Mouse (Mus musculus) lung, embryonic 15.5 days (tissue): Measurements from ENCODE around the gene Wipi1. TPM values are rescaled to one million over a fixed set of nuclear protein-coding genes. Genes with fewer than 3 reads are reported as not detected.
A peak's percentile ranks its signal among the peaks of the same experiment; 100 is the strongest.

ENCODE experiments used
- ATAC-seq: fragments of 200-750 bp; cut with Nextera tagmentation; 2 replicates; pipeline ENCODE4 v1.8.0; 2017; ENCODE audit warnings: moderate number of reproducible peaks, borderline replicate concordance; ENCODE audit not compliant: low FRiP score, low TSS enrichment; ENCODE audit errors: extremely low read depth
- H3K27ac ChIP-seq: fragments of 300-500 bp; sonication (generic); 2 replicates; pipeline ENCODE4 v1.5.1; 2015; ENCODE audit warnings: moderate library complexity, mild to moderate bottlenecking, inconsistent platforms
- H3K27me3 ChIP-seq: fragments of 300-500 bp; sonication (generic); 2 replicates; pipeline ENCODE4 v1.6.1; 2015; ENCODE audit warnings: inconsistent platforms
- H3K36me3 ChIP-seq: fragments of 300-500 bp; sonication (generic); 2 replicates; pipeline ENCODE4 v1.6.1; 2015; ENCODE audit warnings: inconsistent platforms
- H3K4me1 ChIP-seq: fragments of 300-500 bp; sonication (generic); 2 replicates; pipeline ENCODE4 v1.6.1; 2015; ENCODE audit warnings: inconsistent platforms
- H3K4me2 ChIP-seq: fragments of 300-500 bp; sonication (generic); 2 replicates; pipeline ENCODE4 v1.6.1; 2015; ENCODE audit warnings: inconsistent platforms, mild to moderate bottlenecking, moderate library complexity
- H3K4me3 ChIP-seq: fragments of 300-500 bp; sonication (generic); 2 replicates; pipeline ENCODE4 v1.5.1; 2015; ENCODE audit warnings: mild to moderate bottlenecking, inconsistent platforms
- H3K9ac ChIP-seq: fragments of 300-500 bp; sonication (generic); 2 replicates; pipeline ENCODE4 v1.6.1; 2015; ENCODE audit warnings: inconsistent platforms
- H3K9me3 ChIP-seq: fragments of 300-500 bp; sonication (generic); 2 replicates; pipeline ENCODE4 v1.6.1; 2016; ENCODE audit warnings: inconsistent platforms
- WGBS: fragments of 180-500 bp; shearing (Covaris S2); methylation state at CpG from one replicate; pipeline ENCODE4 v1.1.7; 2015; 5-methylcytosine and 5-hydroxymethylcytosine counted together
- polyA plus RNA-seq: library from polyadenylated mRNA; unstranded; fragments of >200 nt; fragmentation: Nextera tagmentation; extraction: Ambion mirVana; gene quantifications from 2 replicates; pipeline ENCODE4 v1.2.1, GENCODE M21; 2015

Gene Wipi1
- polyA plus RNA-seq, 1 experiment from 2014 or later: 44.6 TPM

DNA sequence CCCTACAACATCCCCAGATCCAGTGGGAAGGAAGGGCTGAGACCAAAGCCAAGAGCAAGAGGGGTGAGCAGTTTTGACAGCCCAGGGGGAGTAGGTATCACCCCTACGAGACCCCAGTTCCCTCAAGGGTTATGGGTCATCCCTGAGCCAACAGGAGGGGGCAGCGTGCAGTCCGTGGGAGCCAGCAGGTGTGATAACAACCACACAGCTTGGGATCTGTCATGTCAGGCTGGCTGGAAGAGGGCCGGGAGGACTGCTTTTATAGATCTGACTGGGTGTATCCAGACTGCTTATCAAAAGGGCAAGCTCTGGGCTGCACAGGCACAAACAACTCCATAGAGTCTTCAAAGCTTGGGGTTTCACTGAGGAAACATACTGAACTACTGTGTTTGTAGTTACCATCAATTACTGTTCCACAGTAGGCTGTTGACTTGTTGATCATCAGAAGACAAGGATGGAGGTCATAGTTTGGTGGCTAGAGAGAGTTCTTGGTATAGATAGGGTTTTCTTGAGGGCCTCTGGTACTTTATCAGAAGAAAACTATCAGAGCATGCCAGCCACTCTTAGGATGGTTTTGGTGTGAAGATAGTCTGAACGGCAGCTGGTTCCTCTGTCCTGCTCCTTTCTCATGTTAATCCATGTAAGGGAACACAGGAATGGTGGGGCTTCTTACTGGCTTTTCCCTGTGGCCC, 62.0 kb downstream of the Wipi1 start:
- no peak overlapping the region for H3K4me2 ChIP-seq
- peak; percentile 30; the same call in 1 of the 2 replicates for ATAC-seq
- no peaks in the 10 kb centered on the region for H3K27me3 ChIP-seq
- no peaks in the 10 kb centered on the region for H3K9me3 ChIP-seq
- no peak overlapping the region for H3K27ac ChIP-seq
- H3K4me1 ChIP-seq: peaks cover 15% of the 10 kb centered on the region
- H3K9ac ChIP-seq: no peak overlapping the region
- H3K36me3 ChIP-seq: no peaks in the 10 kb centered on the region
- no peak overlapping the region for H3K4me3 ChIP-seq
- WGBS: 58% methylated on average over 5 of the region's 5 CpGs

DNA sequence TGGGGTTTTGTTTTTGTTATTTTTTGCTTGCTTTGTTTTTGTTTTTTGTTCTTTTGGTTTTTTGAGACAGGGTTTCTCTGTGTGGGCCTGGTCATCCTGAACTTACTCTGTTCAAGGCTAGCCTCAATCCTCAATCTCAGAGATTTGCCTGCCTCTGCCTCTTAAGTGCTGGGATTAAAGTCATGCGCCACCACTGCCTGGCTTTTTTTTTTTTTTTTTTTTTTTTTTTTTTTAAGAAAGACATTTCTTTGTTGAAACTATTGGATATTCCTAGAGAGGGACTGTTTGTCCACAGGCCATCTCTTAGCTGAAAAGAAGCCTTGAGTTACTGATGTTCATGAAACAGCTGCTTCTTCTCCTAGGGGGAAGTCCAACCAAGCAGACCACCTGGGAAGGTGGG, 64.1 kb downstream of the Wipi1 start:
- Histone ChIP-seq H3K4me1 (peaks cover 18% of the 10 kb centered on the region), H3K9me3 (no peaks in the 10 kb centered on the region), H3K27ac (no peak overlapping the region), H3K4me2 (no peak overlapping the region), H3K4me3 (no peak overlapping the region), H3K27me3 (no peaks in the 10 kb centered on the region), H3K9ac (no peak overlapping the region), H3K36me3 (no peaks in the 10 kb centered on the region)
- no peak for ATAC-seq
- WGBS: 94% methylated on average over 1 of the region's 1 CpGs

DNA sequence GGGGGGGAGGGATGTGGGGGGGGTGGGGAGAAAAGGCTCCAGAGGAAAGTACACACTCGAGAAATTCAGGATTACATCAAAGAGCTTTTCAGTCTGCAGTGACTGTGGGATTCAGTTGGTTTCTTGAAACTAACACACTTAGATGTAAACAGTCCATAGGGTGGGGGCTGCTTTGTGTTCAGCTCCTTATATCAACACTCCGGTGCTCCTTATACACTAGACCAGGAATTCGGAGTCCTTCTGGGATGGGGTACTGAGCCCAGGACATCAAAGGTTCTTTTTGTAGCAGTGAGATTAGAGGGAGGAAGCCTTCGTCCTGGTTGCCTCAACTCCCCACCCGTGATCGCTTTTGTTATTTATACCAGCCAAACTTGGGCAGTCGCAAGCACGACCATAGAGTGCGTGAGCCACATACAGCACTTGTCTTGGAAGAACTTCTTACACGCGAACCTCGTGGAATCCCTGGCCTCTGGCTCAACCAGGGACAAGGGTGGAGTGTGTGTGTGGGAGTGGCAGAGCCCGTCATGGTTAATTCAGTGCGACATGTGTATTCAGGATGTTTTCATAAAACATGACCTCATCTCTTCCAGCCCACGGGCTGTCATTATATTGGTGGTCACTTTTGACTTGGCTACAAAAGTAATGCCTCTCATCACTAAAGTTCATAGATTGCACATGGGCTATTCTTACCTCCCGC, 65.3 kb downstream of the Wipi1 start:
- no peak overlapping the region for H3K9ac ChIP-seq
- no peak for ATAC-seq
- no peaks in the 10 kb centered on the region for H3K9me3 ChIP-seq
- no peaks in the 10 kb centered on the region for H3K27me3 ChIP-seq
- no peaks in the 10 kb centered on the region for H3K36me3 ChIP-seq
- H3K4me3 ChIP-seq: no peak overlapping the region
- peak overlapping the region; percentile 23 for H3K4me2 ChIP-seq
- 26% methylated on average over 16 of the region's 16 CpGs for WGBS
- H3K4me1 ChIP-seq: peaks cover 18% of the 10 kb centered on the region
- H3K27ac ChIP-seq: no peak overlapping the region

DNA sequence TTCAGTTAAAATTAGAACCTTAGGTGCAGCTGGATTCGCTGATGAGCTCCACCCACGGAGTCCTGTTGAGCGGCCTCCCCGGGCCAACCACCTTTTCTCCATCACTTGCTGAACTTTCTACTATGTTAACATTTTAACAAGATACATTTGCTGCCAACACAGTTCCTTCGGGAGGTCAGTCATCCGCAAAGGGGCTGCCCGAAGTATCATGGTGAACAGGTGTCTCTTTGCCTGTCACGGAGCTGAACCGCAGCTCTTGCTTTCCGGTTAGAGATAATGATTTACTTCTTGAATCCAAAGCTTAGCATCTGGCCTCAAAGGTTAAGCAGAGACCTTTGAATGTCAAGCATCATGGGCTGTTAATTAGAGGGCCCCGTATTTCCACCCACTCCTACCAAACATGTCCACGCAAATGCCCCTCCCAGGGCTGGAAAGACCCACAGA, 66.0 kb downstream of the Wipi1 start:
- no peaks in the 10 kb centered on the region for H3K36me3 ChIP-seq
- WGBS: 22% methylated on average over 12 of the region's 12 CpGs
- H3K4me3 ChIP-seq: no peak overlapping the region
- no peak for ATAC-seq
- no peaks in the 10 kb centered on the region for H3K27me3 ChIP-seq
- H3K9ac ChIP-seq: no peak overlapping the region
- H3K4me1 ChIP-seq: peaks cover 18% of the 10 kb centered on the region
- H3K27ac ChIP-seq: no peak overlapping the region
- H3K4me2 ChIP-seq: peak overlapping the region; percentile 23
- no peaks in the 10 kb centered on the region for H3K9me3 ChIP-seq

DNA sequence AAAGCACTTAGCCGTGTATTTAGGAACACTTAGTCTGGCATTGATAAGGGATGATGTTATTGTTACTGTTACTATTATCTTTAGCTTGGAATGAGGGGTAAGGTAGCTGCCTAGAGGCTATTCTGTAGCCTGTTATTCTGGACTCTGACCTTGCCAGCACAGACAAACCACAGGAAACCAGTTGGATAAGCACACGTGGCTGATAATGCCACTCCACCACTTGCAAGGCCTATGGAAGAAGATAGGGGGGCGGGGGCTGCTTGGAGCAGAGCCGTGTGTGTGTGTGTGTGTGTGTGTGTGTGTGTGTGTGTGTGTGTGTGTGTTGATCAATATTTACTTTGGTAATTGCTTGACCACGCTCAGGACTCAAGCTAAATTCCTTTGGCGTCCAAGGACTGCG, 66.5 kb downstream of the Wipi1 start:
- Histone ChIP-seq H3K27me3 (no peaks in the 10 kb centered on the region), H3K9me3 (no peaks in the 10 kb centered on the region), H3K27ac (no peak overlapping the region), H3K4me3 (no peak overlapping the region), H3K36me3 (no peaks in the 10 kb centered on the region), H3K4me2 (no peak overlapping the region), H3K9ac (no peak overlapping the region), H3K4me1 (peaks cover 18% of the 10 kb centered on the region)
- WGBS: 37% methylated on average over 7 of the region's 7 CpGs
- ATAC-seq: no peak

DNA sequence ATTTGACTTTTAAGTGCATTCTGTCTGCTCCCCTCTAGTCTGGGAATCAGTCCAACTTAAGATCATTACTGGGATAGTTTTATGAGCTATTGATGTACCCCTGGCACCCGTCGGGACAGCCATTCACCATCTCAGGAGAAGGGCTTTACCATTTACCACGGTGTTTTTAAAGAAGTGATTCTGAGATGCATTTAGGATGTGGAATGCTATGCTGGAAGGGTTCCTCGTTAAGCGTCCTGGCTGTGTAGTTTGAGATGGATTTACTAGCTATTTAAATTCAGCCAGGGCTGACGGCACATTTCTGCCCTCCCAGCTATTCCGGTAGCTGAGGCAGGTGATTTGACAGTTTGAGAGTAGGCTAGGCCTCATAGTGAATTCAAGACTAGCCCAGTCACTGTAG, 67.3 kb downstream of the Wipi1 start:
- Histone ChIP-seq H3K4me1 (peaks cover 19% of the 10 kb centered on the region), H3K9ac (no peak overlapping the region), H3K36me3 (no peaks in the 10 kb centered on the region), H3K27ac (no peak overlapping the region), H3K4me2 (no peak overlapping the region), H3K27me3 (no peaks in the 10 kb centered on the region), H3K9me3 (no peaks in the 10 kb centered on the region), H3K4me3 (no peak overlapping the region)
- whole genome bisulfite sequencing: 43% methylated on average over 7 of the region's 7 CpGs
- no peak for ATAC-seq

DNA sequence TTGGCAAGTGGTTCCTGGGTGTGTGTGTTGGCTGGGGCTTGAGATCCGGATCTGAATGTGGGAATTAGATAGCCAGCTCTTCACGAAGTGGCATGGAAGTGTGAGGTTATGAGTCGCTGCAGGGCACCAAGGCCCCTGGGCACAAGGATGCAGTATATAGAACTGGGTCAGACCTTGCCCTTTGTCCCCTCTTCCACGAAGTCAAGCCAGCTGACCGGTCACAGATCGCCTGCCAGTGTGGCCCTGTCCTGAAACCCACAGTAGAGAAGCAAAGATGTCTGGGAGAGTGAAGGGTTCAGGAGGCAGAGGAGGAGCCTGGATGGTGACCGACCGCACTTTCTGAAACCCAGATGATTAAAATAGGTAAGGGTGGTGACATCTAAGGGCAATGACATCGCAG, 68.3 kb downstream of the Wipi1 start:
- H3K36me3 ChIP-seq: no peaks in the 10 kb centered on the region
- H3K9me3 ChIP-seq: no peaks in the 10 kb centered on the region
- 75% methylated on average over 9 of the region's 9 CpGs for WGBS
- H3K4me3 ChIP-seq: no peak overlapping the region
- no peak for ATAC-seq
- H3K9ac ChIP-seq: no peak overlapping the region
- no peaks in the 10 kb centered on the region for H3K27me3 ChIP-seq
- H3K27ac ChIP-seq: no peak overlapping the region
- peaks cover 26% of the 10 kb centered on the region for H3K4me1 ChIP-seq
- H3K4me2 ChIP-seq: no peak overlapping the region

DNA sequence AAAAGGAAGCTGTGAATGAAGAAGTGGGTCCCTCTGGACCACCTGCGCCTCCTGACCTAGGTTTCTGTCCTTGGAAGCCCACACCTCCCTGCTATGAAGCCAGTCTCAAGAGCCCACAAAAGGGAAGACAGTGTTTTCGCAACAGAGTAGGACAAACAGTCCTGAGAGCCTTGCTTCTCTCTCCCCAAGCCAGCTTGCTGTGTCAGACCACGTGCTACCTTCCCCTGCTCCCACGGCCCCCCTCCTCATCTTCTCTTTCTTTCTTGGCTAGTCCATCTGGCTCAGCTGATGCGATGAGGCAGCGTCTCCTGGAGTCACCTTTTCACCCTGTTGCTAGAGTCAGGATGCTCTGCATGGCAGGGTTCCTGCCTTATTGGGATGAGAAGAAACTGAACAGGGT, 72.5 kb downstream of the Wipi1 start:
- 24% methylated on average over 6 of the region's 6 CpGs for WGBS

DNA sequence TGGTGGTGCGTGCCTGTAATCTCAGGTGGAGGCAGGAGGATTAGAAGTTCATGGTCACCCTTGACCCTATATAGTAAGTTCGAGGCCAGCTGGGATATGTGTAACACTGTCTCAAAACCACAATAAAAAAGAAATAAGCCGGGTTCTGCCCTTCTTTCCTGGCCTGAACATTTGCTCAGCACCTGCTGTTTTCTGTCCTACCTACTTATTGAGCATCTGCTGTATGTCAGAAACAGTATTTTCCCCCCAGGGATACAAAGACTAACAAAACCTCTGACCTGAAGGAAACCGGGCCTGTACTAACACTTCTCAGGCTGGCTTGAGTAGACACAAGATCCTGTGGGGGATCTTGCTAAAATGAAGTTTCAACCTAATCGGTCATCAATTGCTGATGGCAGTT, 74.8 kb downstream of the Wipi1 start:
- no peak overlapping the region for H3K9ac ChIP-seq
- H3K4me1 ChIP-seq: 0 out of 2 replicates have a peak, but pooled peaks cover 8% of the 10 kb centered on the region
- H3K36me3 ChIP-seq: no peaks in the 10 kb centered on the region
- no peak for ATAC-seq
- no peak overlapping the region for H3K27ac ChIP-seq
- H3K27me3 ChIP-seq: no peaks in the 10 kb centered on the region
- WGBS: 64% methylated on average over 5 of the region's 5 CpGs
- H3K9me3 ChIP-seq: no peaks in the 10 kb centered on the region
- H3K4me3 ChIP-seq: no peak overlapping the region
- H3K4me2 ChIP-seq: no peak overlapping the region

More for the DNA sequence above, 72.5 kb downstream of the Wipi1 start:
- no peak overlapping the region for H3K4me3 ChIP-seq
- no peak overlapping the region for H3K9ac ChIP-seq
- H3K27me3 ChIP-seq: no peaks in the 10 kb centered on the region
- ATAC-seq: no peak
- H3K27ac ChIP-seq: no peak overlapping the region
- no peak overlapping the region for H3K4me2 ChIP-seq
- H3K4me1 ChIP-seq: peaks cover 10% of the 10 kb centered on the region; the same call in 1 of the 2 replicates
- H3K36me3 ChIP-seq: no peaks in the 10 kb centered on the region
- H3K9me3 ChIP-seq: no peaks in the 10 kb centered on the region

DNA sequence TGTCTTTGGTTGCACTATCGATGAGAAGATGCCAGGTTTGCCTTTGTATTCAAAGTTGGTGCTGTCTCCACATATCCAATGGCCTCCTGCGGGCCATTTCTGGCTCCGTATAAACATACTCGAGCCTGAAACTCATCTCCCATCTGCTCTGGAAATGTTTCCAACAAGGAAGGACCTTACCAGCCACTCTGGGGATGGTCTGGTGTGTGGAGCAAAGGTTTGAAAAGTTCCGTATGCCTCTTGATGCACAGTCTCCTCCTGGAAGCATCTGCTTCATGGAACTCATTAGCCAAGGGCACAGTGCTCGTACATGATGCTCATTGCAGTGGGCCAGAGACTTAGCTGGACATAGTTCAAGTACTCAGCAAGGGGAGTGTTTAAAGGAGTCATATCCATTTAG, 75.8 kb downstream of the Wipi1 start:
- Histone ChIP-seq H3K27me3 (no peaks in the 10 kb centered on the region), H3K9me3 (no peaks in the 10 kb centered on the region), H3K4me2 (no peak overlapping the region), H3K36me3 (no peaks in the 10 kb centered on the region), H3K9ac (no peak overlapping the region), H3K4me1 (0 out of 2 replicates have a peak, but pooled peaks cover 8% of the 10 kb centered on the region), H3K27ac (no peak overlapping the region), H3K4me3 (no peak overlapping the region)
- no peak for ATAC-seq
- 88% methylated on average over 6 of the region's 6 CpGs for WGBS

DNA sequence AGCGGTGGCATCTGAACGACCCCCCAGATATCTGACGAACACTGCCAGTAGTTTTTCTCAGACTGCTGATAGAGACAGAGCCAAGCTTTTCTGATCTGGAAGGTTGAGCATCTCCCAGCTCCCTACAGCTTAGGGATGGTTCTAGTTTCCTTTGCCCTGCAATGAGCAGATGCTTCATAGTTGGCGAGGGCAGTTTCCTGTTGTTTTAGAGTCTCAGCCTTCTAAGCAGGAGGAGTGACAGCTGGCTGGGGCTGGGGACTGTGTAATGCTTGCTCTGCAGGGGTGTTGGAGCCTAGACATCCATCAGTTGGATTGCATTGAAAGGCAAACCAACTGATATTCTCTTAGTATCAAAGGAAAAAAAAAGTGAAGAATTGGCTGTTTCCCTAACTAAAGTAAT, 81.7 kb downstream of the Wipi1 start:
- Histone ChIP-seq H3K9me3 (no peaks in the 10 kb centered on the region), H3K4me2 (no peak overlapping the region), H3K9ac (no peak overlapping the region), H3K4me1 (no peaks in the 10 kb centered on the region), H3K27me3 (no peaks in the 10 kb centered on the region), H3K36me3 (no peaks in the 10 kb centered on the region), H3K27ac (no peak overlapping the region), H3K4me3 (no peak overlapping the region)
- no peak for ATAC-seq
- whole genome bisulfite sequencing: 68% methylated on average over 4 of the region's 4 CpGs

DNA sequence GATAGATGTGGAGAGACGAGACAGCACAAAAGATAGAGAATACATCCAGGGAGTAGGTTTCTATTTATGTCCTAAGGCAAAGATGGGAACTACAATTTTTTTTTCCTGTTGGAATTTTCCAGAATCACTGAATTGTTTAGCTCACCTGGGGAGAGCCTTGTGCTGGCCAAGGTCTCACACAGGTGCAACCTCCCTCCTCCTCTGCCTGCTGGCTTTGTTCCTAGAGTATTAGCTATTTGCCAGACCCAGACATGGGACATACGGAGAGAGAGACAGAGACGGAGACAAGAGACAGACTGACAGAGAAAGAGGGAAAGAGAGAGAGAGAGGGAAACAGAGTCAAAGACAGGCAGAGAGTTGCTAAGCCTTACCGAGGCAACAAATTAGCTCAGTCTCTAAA, 86.2 kb downstream of the Wipi1 start:
- Histone ChIP-seq H3K27me3 (no peaks in the 10 kb centered on the region), H3K4me1 (no peaks in the 10 kb centered on the region), H3K36me3 (no peaks in the 10 kb centered on the region), H3K4me3 (no peak overlapping the region), H3K27ac (no peak overlapping the region), H3K9ac (no peak overlapping the region), H3K4me2 (no peak overlapping the region), H3K9me3 (no peaks in the 10 kb centered on the region)
- WGBS: 88% methylated on average over 4 of the region's 4 CpGs
- no peak for ATAC-seq
